Mouse (Mus musculus) 3134 (cell line): ENCODE measurements at regions not wholly inside any gene's neighbourhood (a gene's known extent, or its start where the extent isn't known, plus 50 kb on each side); places are given as distances from the start of the nearest gene placed in this dataset.

ENCODE experiments used
- DNase-seq: peaks from one replicate; pipeline ENCODE4 v3.0.0-alpha.2; 2011; ENCODE audit warnings: low spot score; ENCODE audit not compliant: insufficient read length; ENCODE audit errors: extremely low read depth

- DNase-seq, result no peak
Observed at GRCm38 (mm10) chr7:145047771-145048480, 108.2 kb upstream of the Ccnd1 start.

- peak; percentile 86 for DNase-seq
Observed at GRCm38 (mm10) chr7:145045230-145045629, 105.5 kb upstream of the Ccnd1 start.

- no peak for DNase-seq
Observed at GRCm38 (mm10) chr7:145043455-145044149, 103.9 kb upstream of the Ccnd1 start.

- no peak for DNase-seq
Observed at GRCm38 (mm10) chr7:145040871-145041270, 101.1 kb upstream of the Ccnd1 start.

- no peak for DNase-seq
Observed at GRCm38 (mm10) chr7:145034385-145034784, 94.7 kb upstream of the Ccnd1 start.

GRCm38 (mm10) chr7:145031275-145031674 is 91.5 kb upstream of the Ccnd1 start:
- no peak for DNase-seq

GRCm38 (mm10) chr7:145030635-145031141 is 91.0 kb upstream of the Ccnd1 start:
- DNase-seq, result peak; percentile 93

GRCm38 (mm10) chr7:145029622-145030021 is 89.9 kb upstream of the Ccnd1 start:
- no peak for DNase-seq

- DNase-seq, result no peak
Observed at GRCm38 (mm10) chr7:145029124-145029523, 89.4 kb upstream of the Ccnd1 start.

- no peak for DNase-seq
Observed at GRCm38 (mm10) chr7:145027061-145027460, 87.3 kb upstream of the Ccnd1 start.

GRCm38 (mm10) chr7:145026014-145026285 is 86.2 kb upstream of the Ccnd1 start:
- no peak for DNase-seq

- DNase-seq, result peak; percentile 42
Observed at GRCm38 (mm10) chr7:145025186-145026013, 85.7 kb upstream of the Ccnd1 start.

GRCm38 (mm10) chr7:145024651-145025050 is 84.9 kb upstream of the Ccnd1 start:
- no peak for DNase-seq

- no peak for DNase-seq
Observed at GRCm38 (mm10) chr7:145019137-145019536, 79.4 kb upstream of the Ccnd1 start.

- DNase-seq, result no peak
Observed at GRCm38 (mm10) chr7:145018149-145018548, 78.4 kb upstream of the Ccnd1 start.

- DNase-seq, result no peak
Observed at GRCm38 (mm10) chr7:145015463-145016085, 75.8 kb upstream of the Ccnd1 start.

GRCm38 (mm10) chr7:145010757-145011156 is 71.0 kb upstream of the Ccnd1 start:
- no peak for DNase-seq

- no peak for DNase-seq
Observed at GRCm38 (mm10) chr7:145010004-145010403, 70.3 kb upstream of the Ccnd1 start.

GRCm38 (mm10) chr7:145008662-145009333 is 69.1 kb upstream of the Ccnd1 start:
- no peak for DNase-seq

- no peak for DNase-seq
Observed at GRCm38 (mm10) chr7:145007216-145007615, 67.5 kb upstream of the Ccnd1 start.
